Mouse (Mus musculus): ENCODE measurements around the gene Fam111a.
"Not testable (repeated sequence)": the region's sequence is repeated elsewhere in the genome, so short reads cannot be mapped to it uniquely, and the experiment has no call there.

Fam111a gene

GRCm38 (mm10) chr19:12545440-12545839 lies at the start of gene Fam111a:
Gene Fam111a, plus strand, starts transcription at chr19:12545740.
- not testable (repeated sequence) for DNase-seq (ENCODE audit: low spot score)

- no peak for DNase-seq (ENCODE audit: low spot score)
Observed at GRCm38 (mm10) chr19:12496241-12496640, 49.3 kb upstream of the Fam111a start.

- DNase-seq (ENCODE audit: low spot score) = no peak
Observed at GRCm38 (mm10) chr19:12497909-12498308, 47.6 kb upstream of the Fam111a start.

- no peak for DNase-seq (ENCODE audit: low spot score)
Observed at GRCm38 (mm10) chr19:12498321-12498720, 47.2 kb upstream of the Fam111a start.

GRCm38 (mm10) chr19:12498941-12499340 lies 46.6 kb upstream of the Fam111a start:
- DNase-seq (ENCODE audit: low spot score) = no peak

GRCm38 (mm10) chr19:12499485-12499884 lies 46.1 kb upstream of the Fam111a start:
- DNase-seq (ENCODE audit: low spot score) = no peak

- DNase-seq (ENCODE audit: low spot score) = peak; percentile 68
Observed at GRCm38 (mm10) chr19:12500124-12500523, 45.4 kb upstream of the Fam111a start.

GRCm38 (mm10) chr19:12500881-12501311 lies 44.6 kb upstream of the Fam111a start:
- no peak for DNase-seq (ENCODE audit: low spot score)

GRCm38 (mm10) chr19:12501370-12502347 lies 43.9 kb upstream of the Fam111a start, which contains the start of gene Dtx4:
Gene Dtx4, minus strand, starts transcription at chr19:12501454.
- DNase-seq (ENCODE audit: low spot score) = peak; percentile 98

- DNase-seq (ENCODE audit: low spot score) = no peak
Observed at GRCm38 (mm10) chr19:12502756-12503155, 42.8 kb upstream of the Fam111a start.

- no peak for DNase-seq (ENCODE audit: low spot score)
Observed at GRCm38 (mm10) chr19:12514621-12515020, 30.9 kb upstream of the Fam111a start.

GRCm38 (mm10) chr19:12517671-12518540 lies 27.6 kb upstream of the Fam111a start:
- DNase-seq (ENCODE audit: low spot score) = peak; percentile 90

- no peak for DNase-seq (ENCODE audit: low spot score)
Observed at GRCm38 (mm10) chr19:12518541-12518890, 27.0 kb upstream of the Fam111a start.

GRCm38 (mm10) chr19:12523377-12523776 lies 22.2 kb upstream of the Fam111a start:
- DNase-seq (ENCODE audit: low spot score) = no peak

GRCm38 (mm10) chr19:12537168-12537567 lies 8.4 kb upstream of the Fam111a start:
- no peak for DNase-seq (ENCODE audit: low spot score)

- DNase-seq (ENCODE audit: low spot score) = no peak
Observed at GRCm38 (mm10) chr19:12539975-12540374, 5.6 kb upstream of the Fam111a start.

- no peak for DNase-seq (ENCODE audit: low spot score)
Observed at GRCm38 (mm10) chr19:12540727-12541126, 4.8 kb upstream of the Fam111a start.

GRCm38 (mm10) chr19:12541644-12542043 lies 3.9 kb upstream of the Fam111a start:
- DNase-seq (ENCODE audit: low spot score) = no peak

- no peak for DNase-seq (ENCODE audit: low spot score)
Observed at GRCm38 (mm10) chr19:12549166-12549565, 3.6 kb downstream of the Fam111a start.

- DNase-seq (ENCODE audit: low spot score) = no peak
Observed at GRCm38 (mm10) chr19:12550005-12550942, 4.7 kb downstream of the Fam111a start.

GRCm38 (mm10) chr19:12556293-12556692 lies 10.8 kb downstream of the Fam111a start:
- DNase-seq (ENCODE audit: low spot score) = no peak

Measured in adipocyte (in vitro differentiated cells).